Mouse (Mus musculus) lung, adult 2 months (tissue): Measurements from ENCODE around the gene Esrra.

Experiments
- CTCF ChIP-seq: fragments of 200-500 bp; IDR thresholded peaks from 2 replicates; pipeline ENCODE4 v1.5.1; 2011; ENCODE audit warnings: mild to moderate bottlenecking, low read length, control low read depth; ENCODE audit not compliant: insufficient read depth
- POLR2A ChIP-seq: fragments of 200-500 bp; IDR thresholded peaks from 2 replicates; pipeline ENCODE4 v1.6.1; 2011; ENCODE audit warnings: low read depth, mild to moderate bottlenecking, control low read depth, low read length, borderline replicate concordance; ENCODE audit errors: extremely low read depth

GRCm38 (mm10) chr19:6909507-6910289 lies 11.9 kb downstream of the Esrra start, which contains the start of the genes Trmt112 and Prdx5:
- no peak for TF ChIP-seq CTCF
- TF ChIP-seq POLR2A: peak; percentile 86
